Mouse (Mus musculus): ENCODE data around the gene Gltp. TPM values are rescaled to one million over a fixed set of nuclear protein-coding genes. Genes with fewer than 3 reads are reported as not detected.

The Gltp gene
- total RNA-seq, 2 experiments from 2014 or later = 29.8 to 30.7 TPM

Small RNA genes within 50 kb of the gene (microRNA-seq; reads per million reads assigned to microRNA genes)
- 0.49 to 1.6 reads per million in 2 experiments for gene Mir7028

Other genes starting within 250 kb of the Gltp start
- 10 to 100 TPM; 21.7 to 22.2 TPM for gene Mmab, start 246.9 kb downstream of the Gltp start, total RNA-seq (2021)
- 10 to 100 TPM; 25.4 to 27.3 TPM for gene Mvk, start 246.7 kb downstream of the Gltp start, total RNA-seq (2021)
- 1 to 10 TPM; 5.2 to 5.3 TPM for gene Fam222a, start 123.0 kb downstream of the Gltp start, total RNA-seq (2021)
- 1 to 10 TPM; 1.3 to 2.6 TPM for gene Trpv4, start 32.6 kb downstream of the Gltp start, total RNA-seq (2021)
- 10 to 100 TPM; 13.0 to 13.3 TPM for gene Tchp, start 16.8 kb upstream of the Gltp start, total RNA-seq (2021)
- 10 to 100 TPM; 44.5 to 48.1 TPM for gene Ankrd13a, start 83.7 kb upstream of the Gltp start, total RNA-seq (2021)
- 10 to 100 TPM; 44.5 to 45.6 TPM for gene Git2, start 84.5 kb upstream of the Gltp start, total RNA-seq (2021)
- 100 to 1,000 TPM; 162 to 169 TPM for gene 1500011B03Rik, start 132.5 kb upstream of the Gltp start, total RNA-seq (2021)
- not detected for gene 4930519G04Rik, start 162.7 kb upstream of the Gltp start, total RNA-seq (2021)
- gene Gm9936, start 167.7 kb upstream of the Gltp start, total RNA-seq (2021) = under 1 TPM; 0.37 to 0.63 TPM
- gene Oasl2, start 206.0 kb upstream of the Gltp start, total RNA-seq (2021) = 1 to 10 TPM; 1.6 to 2.8 TPM
- gene Oasl1, start 232.3 kb upstream of the Gltp start, total RNA-seq (2021) = not detected

Measured in layer of hippocampus, adult 18-20 months (tissue).